Mouse (Mus musculus) B cell, adult 67 days (primary cell): ENCODE results near the gene 9130019O22Rik. TPM values are rescaled to one million over a fixed set of nuclear protein-coding genes. Genes with fewer than 3 reads are reported as not detected.

Experiments
- total RNA-seq, 2 experiments: library from RNA; stranded (reverse); gene quantifications; 4 replicates each; pipeline ENCODE4 v1.2.4; 2023

Gene 9130019O22Rik
- 1 to 10 TPM; 4.7 to 5.4 TPM for total RNA-seq

GRCm38 (mm10) chr7:127386641-127387392 is at the start of gene 9130019O22Rik:
9130019O22Rik (minus strand) TSS chr7:127387166.

GRCm38 (mm10) chr7:127421388-127422191 is 34.6 kb upstream of the 9130019O22Rik start, which contains the start of gene Zfp688:
Zfp688 (minus strand) TSS chr7:127422068.

DNA sequence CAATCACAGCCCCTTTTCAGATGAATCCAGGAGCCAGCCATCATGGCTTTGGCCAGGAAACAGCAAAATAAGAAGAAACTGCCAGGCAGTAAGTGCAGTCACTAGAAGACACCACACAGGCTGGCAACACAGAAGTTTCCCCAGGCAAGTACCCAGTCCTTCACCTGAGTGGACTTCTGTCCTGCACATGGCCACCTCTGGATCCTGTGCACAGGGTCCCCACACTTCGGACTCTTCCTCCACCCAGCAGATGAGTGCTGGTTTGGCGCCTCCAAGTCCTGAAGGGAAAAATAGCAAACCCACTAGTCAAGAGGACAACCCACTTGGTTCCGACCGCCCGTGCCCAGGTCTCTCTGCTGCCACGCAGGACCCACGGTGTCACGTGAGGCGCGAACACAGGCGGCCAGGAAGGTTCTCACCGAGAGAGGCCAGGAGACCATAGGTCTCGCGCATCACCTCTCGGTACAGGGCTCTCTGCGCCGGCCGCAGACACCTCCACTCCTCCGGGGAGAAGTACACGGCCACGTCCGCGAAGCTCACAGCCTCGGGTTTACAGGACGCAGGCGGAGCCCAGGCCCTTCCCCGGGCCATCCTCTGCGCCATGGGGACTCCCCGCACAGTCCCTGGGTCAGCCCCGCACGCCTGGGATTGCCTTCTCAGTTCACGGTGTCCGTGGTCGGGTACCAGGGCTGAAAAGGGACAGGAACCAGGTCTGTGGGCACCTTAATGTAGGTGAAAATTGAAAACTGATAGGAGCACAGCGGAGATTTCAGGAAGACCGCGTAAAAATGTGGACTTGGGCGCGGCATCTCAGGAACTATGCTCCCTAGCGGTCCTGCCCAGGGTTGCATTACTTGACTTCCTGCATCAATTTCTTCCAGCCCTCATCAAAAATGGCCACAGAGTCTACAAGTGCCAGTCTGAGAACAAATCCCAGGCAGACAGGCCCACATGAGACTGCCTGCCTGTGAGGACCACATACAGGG is 19.3 kb upstream of the 9130019O22Rik start, which contains the start of gene Zfp764:
Zfp764 (minus strand) TSS at position 821 of the 986 bp plus-strand sequence.

DNA sequence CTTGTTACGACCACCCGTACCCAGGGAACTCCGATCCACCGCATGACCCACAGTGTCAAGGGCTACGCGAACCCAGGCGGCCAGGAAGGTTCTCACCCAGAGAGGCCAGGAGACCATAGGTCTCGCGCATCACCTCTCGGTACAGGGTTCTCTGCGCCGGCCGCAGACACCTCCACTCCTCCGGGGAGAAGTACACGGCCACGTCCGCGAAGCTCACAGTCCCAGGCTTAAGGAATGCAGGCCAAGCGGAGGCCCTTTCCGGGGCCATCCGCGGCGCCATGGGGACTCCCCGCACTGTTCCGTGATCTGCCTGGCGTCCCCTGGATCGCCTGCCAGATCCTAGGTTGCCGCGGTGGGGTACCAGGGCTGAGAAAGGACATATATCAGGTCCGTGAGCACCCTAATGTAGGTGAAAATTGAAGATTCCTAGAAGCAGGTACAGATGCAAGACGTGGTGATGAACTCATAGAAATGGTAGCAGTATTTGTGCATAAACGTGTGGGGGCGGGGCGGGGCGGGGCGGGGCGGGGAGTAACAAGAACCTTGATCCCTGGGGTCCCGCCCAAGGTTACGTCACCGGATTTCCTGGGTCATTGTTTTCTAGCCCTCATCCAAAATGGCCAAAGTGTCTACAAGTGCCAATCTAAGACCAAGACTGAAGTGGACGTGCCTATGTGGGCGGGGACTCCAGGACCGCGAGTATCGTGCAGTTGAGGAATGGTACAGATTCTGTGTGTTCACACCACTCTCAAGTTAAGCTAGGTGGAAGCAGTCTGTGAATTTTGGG is 6.4 kb upstream of the 9130019O22Rik start, which contains the start of gene E430018J23Rik:
E430018J23Rik (minus strand) TSS at position 473 of the 787 bp plus-strand sequence.

DNA sequence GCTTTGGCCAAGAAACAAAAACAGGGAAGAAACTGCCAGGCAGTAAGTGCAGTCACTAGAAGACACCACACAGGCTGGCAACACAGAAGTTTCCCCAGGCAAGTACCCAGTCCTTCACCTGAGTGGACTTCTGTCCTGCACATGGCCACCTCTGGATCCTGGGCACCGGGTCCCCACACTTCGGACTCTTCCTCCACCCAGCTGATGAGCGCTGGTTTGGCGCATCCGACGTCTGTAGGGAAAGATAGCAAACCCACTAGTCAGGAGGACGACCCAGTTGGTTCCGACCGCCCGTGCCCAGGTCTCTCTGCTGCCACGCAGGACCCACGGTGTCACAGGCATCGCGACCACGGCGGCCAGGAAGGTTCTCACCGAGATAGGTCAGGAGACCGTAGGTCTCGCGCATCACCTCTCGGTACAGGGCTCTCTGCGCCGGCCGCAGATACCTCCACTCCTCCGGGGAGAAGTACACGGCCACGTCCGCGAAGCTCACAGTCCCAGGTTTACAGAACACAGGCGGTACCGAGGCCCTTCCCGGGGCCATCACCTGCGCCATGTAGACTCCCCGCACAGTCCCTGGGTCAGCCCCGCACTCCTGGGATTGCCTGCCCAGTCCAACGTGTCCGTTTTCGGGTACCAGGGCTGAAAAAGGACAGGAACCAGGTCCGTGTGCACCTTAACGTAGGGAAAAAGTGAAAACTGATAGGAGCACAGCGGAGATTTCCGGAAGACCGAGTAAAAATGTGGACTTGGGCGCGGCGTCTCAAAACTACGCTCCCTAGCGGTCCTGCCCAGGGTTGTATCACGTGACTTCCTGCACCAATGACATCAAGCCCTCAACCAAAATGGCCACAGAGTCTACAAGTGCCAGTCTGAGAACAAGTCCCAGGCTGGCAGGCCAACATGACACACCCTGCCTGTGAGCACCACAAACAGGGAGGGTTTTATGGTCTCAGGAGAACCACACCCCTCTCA is 11.4 kb downstream of the 9130019O22Rik start, which contains the start of gene Zfp747:
Zfp747 (minus strand) TSS at position 780 of the 975 bp plus-strand sequence.

DNA sequence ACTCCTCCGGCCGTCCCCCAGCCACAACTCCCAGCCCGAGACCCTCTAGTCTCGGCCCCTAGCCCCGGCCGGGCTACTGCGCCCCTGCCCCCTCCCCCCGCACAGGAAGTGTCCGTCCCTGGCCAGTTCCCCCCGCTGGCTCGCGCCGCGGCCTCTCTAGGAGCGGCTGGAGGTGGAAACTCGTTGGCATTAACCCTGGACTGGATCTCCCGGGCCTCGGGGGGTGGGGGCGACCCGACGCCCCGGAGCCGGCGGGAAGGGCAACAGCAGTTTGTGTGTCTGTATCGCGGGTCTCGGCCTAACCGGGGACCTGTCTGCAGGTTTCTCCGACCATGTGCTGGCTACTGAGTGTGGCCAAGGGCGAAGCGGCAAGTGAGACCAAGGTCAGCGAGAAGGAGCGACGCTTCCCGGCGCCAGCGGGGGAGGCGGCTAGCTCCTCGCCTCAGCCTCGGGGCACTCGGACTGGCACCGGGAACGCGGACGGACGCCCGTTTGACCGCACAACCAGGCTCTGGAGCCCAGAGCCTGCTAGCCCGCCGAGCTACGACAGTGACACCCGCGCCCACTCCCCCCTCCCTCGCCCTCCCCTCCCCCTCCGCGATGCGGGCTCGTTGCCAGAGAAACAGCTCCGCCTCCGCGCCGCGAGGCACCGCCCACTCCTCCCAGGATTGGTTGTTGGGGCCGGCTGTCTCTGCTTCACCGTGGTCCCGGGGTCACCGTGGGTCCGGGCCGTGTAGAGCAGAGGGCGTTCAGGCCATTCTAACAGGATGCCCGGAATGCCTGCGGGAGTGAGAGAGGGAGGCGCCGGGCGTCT is 41.2 kb downstream of the 9130019O22Rik start, which contains the start of gene Zfp768:
Zfp768 (minus strand) TSS at position 78 of the 814 bp plus-strand sequence.

Other genes starting within 250 kb of the 9130019O22Rik start
- gene Spn, start 249.3 kb downstream of the 9130019O22Rik start, total RNA-seq, result 10 to 100 TPM in 1 of 2 experiments, 1 to 10 TPM in 1; 7.3 to 10.0 TPM
- gene Cd2bp2, start 191.1 kb downstream of the 9130019O22Rik start, total RNA-seq, result 10 to 100 TPM; 75.1 to 82.8 TPM
- gene Tbc1d10b, start 178.7 kb downstream of the 9130019O22Rik start, total RNA-seq, result 10 to 100 TPM; 59.8 to 76.1 TPM
- gene Mylpf, start 178.3 kb downstream of the 9130019O22Rik start, total RNA-seq, result 1 to 10 TPM; 5.8 to 9.7 TPM
- 10 to 100 TPM; 15.8 to 18.7 TPM for gene Zfp553, start 154.1 kb downstream of the 9130019O22Rik start, total RNA-seq
- gene Sept1, start 154.0 kb downstream of the 9130019O22Rik start, total RNA-seq, result 100 to 1,000 TPM; 394 to 455 TPM
- 10 to 100 TPM; 19.5 to 26.9 TPM for gene Zfp771, start 142.9 kb downstream of the 9130019O22Rik start, total RNA-seq
- gene Dctpp1, start 126.5 kb downstream of the 9130019O22Rik start, total RNA-seq, result 10 to 100 TPM; 17.2 TPM
- 10 to 100 TPM; 28.9 to 30.8 TPM for gene Sephs2, start 113.1 kb downstream of the 9130019O22Rik start, total RNA-seq
- 100 to 1,000 TPM; 118 to 124 TPM for gene Itgal, start 90.9 kb downstream of the 9130019O22Rik start, total RNA-seq
- gene Zfp768, start 41.6 kb downstream of the 9130019O22Rik start, total RNA-seq, result 1 to 10 TPM; 3.0 to 4.8 TPM
- gene Zfp747, start 11.1 kb downstream of the 9130019O22Rik start, total RNA-seq, result 10 to 100 TPM; 13.5 to 17.4 TPM
- 1 to 10 TPM; 6.2 to 8.6 TPM for gene E430018J23Rik, start 6.5 kb upstream of the 9130019O22Rik start, total RNA-seq
- gene Zfp764, start 19.7 kb upstream of the 9130019O22Rik start, total RNA-seq, result 10 to 100 TPM; 10.5 to 13.3 TPM
- gene Zfp688, start 34.9 kb upstream of the 9130019O22Rik start, total RNA-seq, result 10 to 100 TPM; 13.8 to 22.7 TPM
- gene Zfp689, start 62.0 kb upstream of the 9130019O22Rik start, total RNA-seq, result 1 to 10 TPM; 4.7 to 6.6 TPM
- gene Prr14, start 72.4 kb upstream of the 9130019O22Rik start, total RNA-seq, result 100 to 1,000 TPM; 166 to 171 TPM
- 100 to 1,000 TPM; 272 to 327 TPM for gene Fbrs, start 92.0 kb upstream of the 9130019O22Rik start, total RNA-seq
- gene Srcap, start 124.8 kb upstream of the 9130019O22Rik start, total RNA-seq, result 100 to 1,000 TPM; 208 to 213 TPM
- gene Gm42715, start 132.4 kb upstream of the 9130019O22Rik start, total RNA-seq, result 10 to 100 TPM; 44.1 to 48.8 TPM
- gene Tmem265, start 174.2 kb upstream of the 9130019O22Rik start, total RNA-seq, result 1 to 10 TPM in 1 of 2 experiments, not detected in 1; 6.6 TPM
- gene Phkg2, start 186.2 kb upstream of the 9130019O22Rik start, total RNA-seq, result 100 to 1,000 TPM; 143 to 159 TPM
- 1 to 10 TPM; 1.0 to 1.3 TPM for gene Ccdc189, start 201.4 kb upstream of the 9130019O22Rik start, total RNA-seq
- 100 to 1,000 TPM; 152 to 153 TPM for gene Rnf40, start 201.6 kb upstream of the 9130019O22Rik start, total RNA-seq
- gene Zfp629, start 228.6 kb upstream of the 9130019O22Rik start, total RNA-seq, result 1 to 10 TPM; 4.0 to 5.6 TPM